Mouse (Mus musculus): Measurements from ENCODE around the gene Atp11a. TPM values are rescaled to one million over a fixed set of nuclear protein-coding genes. Genes with fewer than 3 reads are reported as not detected.
A peak's percentile ranks its signal among the peaks of the same experiment; 100 is the strongest.

Atp11a gene
- polyA plus RNA-seq, 1 experiment from 2014 or later, result 139 TPM

- no peak for TF ChIP-seq CTCF (IDR thresholded peaks at IDR 0.05)
- ChIA-PET POLR2A (no interaction called here), CTCF (no interaction called here)
- no peak for DNase-seq (ENCODE audit: low read depth, low spot score)
- no peak for ATAC-seq
- H3K27me3 ChIP-seq, result no peaks in the 10 kb centered on the region
- in situ Hi-C loops (cut with MboI; ENCODE audit: low pct_unique_long_range_greater_than_20kb), result no loop called here
Measured at GRCm38 (mm10) chr8:12831659-12832589, 75.1 kb downstream of the Atp11a start.

DNA sequence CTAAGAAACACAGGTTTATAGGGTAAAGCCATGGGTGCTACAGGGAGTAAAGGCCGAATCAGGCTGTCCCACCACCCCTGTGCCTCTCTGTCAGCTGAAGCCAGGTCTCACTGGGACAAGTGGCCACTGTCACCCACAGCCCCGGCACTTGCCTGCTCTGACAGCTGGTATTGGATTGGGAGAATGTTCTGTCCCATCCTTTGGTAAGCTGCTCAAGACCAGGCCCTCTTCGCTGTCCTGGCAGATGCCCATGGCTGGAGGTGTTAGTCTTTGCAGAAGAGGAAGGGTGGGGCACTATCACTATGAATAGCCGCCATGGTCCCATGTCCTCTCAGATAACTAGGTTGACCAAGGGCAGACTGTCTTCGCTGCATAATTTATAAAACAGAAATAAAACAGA, 76.8 kb downstream of the Atp11a start:
- ChIA-PET POLR2A (no interaction called here), CTCF (no interaction called here)
- DNase-seq (ENCODE audit: low read depth, low spot score), result no peak
- TF ChIP-seq CTCF (IDR thresholded peaks at IDR 0.05), result no peak
- in situ Hi-C loops (cut with MboI; ENCODE audit: low pct_unique_long_range_greater_than_20kb), result no loop called here
- no peak for ATAC-seq
- H3K27me3 ChIP-seq, result no peaks in the 10 kb centered on the region

GRCm38 (mm10) chr8:12840834-12841233, 84.0 kb downstream of the Atp11a start:
- no peak for ATAC-seq
- H3K27me3 ChIP-seq, result no peaks in the 10 kb centered on the region
- in situ Hi-C loops (cut with MboI; ENCODE audit: low pct_unique_long_range_greater_than_20kb), result no loop called here
- CTCF ChIA-PET, result no interaction called here
- TF ChIP-seq CTCF (IDR thresholded peaks at IDR 0.05), result no peak
- POLR2A ChIA-PET, result no interaction called here
- DNase-seq (ENCODE audit: low read depth, low spot score), result no peak

- no peak for TF ChIP-seq CTCF (IDR thresholded peaks at IDR 0.05)
- POLR2A ChIA-PET, result interaction anchor here (0.6 kb wide), 1 partner anchor 20 kb away, joined by 3 read pairs; no protein-coding TSS in a partner anchor
- CTCF ChIA-PET, result no interaction called here
- no peak for DNase-seq (ENCODE audit: low read depth, low spot score)
- in situ Hi-C loops (cut with MboI; ENCODE audit: low pct_unique_long_range_greater_than_20kb), result no loop called here
- H3K27me3 ChIP-seq, result no peaks in the 10 kb centered on the region
- ATAC-seq, result peak; percentile 14
Measured at GRCm38 (mm10) chr8:12842342-12842995, 85.7 kb downstream of the Atp11a start.

DNA sequence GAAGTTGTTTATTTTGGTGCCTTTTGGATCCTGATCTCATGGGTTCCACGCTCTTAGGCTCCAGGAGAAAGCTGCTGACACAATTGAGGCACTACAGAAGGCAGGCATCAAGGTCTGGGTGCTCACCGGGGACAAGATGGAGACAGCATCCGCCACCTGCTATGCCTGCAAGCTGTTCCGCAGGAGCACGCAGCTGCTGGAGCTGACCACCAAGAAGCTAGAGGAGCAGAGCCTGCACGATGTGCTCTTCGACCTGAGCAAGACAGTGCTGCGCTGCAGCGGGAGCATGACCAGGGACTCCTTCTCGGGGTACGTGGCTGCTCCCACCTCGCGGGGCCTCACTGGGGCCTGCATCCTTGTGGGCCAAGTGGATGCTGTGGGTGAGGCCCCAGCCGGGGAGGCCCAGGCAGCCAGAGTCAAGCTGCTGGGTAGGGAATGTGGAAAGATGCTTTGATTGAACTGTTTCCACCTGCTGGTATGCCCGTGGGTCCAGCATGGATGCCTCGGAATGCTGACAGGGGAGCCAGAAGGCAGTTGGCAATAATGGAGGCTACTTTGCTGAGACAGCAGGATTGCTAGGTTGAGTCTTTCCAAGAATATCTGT, 87.6 kb downstream of the Atp11a start:
- ChIA-PET CTCF (interaction anchor here (1.0 kb wide), 1 partner anchor 8 kb away, joined by 3 read pairs; no protein-coding TSS in a partner anchor), POLR2A (no interaction called here)
- ATAC-seq (no peak), DNase-seq (ENCODE audit: low read depth, low spot score) (no peak)
- no peaks in the 10 kb centered on the region for H3K27me3 ChIP-seq
- in situ Hi-C loops (cut with MboI; ENCODE audit: low pct_unique_long_range_greater_than_20kb), result no loop called here
- no peak for TF ChIP-seq CTCF (IDR thresholded peaks at IDR 0.05)

- TF ChIP-seq CTCF (IDR thresholded peaks at IDR 0.05), result no peak
- ChIA-PET CTCF (no interaction called here), POLR2A (no interaction called here)
- H3K27me3 ChIP-seq, result no peaks in the 10 kb centered on the region
- DNase-seq (ENCODE audit: low read depth, low spot score), result no peak
- no peak for ATAC-seq
- in situ Hi-C loops (cut with MboI; ENCODE audit: low pct_unique_long_range_greater_than_20kb), result no loop called here
Measured at GRCm38 (mm10) chr8:12846447-12846846, 89.6 kb downstream of the Atp11a start.

DNA sequence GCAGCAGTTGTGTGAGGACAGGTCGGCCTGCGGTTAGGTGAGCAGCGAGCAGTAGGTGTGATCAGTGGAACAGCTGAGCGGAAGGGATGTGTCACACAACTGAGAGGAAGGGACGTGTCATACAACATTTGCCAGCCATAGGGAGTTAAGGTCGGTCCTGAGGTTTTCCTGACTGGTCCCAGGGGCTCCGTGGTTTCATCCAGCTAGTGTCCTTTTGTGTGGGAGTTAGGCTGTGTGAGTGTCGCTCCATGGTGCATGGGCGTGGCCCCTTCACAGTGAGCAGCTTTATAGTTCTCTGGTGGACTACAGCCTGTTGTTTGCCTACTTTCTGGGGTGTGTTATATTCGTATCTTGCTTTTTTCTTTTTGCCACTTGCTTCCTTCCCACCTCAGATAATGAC, 94.4 kb downstream of the Atp11a start:
- no peaks in the 10 kb centered on the region for H3K27me3 ChIP-seq
- no peak for DNase-seq (ENCODE audit: low read depth, low spot score)
- in situ Hi-C loops (cut with MboI; ENCODE audit: low pct_unique_long_range_greater_than_20kb), result no loop called here
- ChIA-PET POLR2A (no interaction called here), CTCF (no interaction called here)
- ATAC-seq, result no peak
- TF ChIP-seq CTCF (IDR thresholded peaks at IDR 0.05), result no peak

- no peak for ATAC-seq
Measured at GRCm38 (mm10) chr8:12856038-12856437, 99.2 kb downstream of the Atp11a start.

GRCm38 (mm10) chr8:12863061-12863460, 106.2 kb downstream of the Atp11a start:
- TF ChIP-seq CTCF (IDR thresholded peaks at IDR 0.05), result no peak
- in situ Hi-C loops (cut with MboI; ENCODE audit: low pct_unique_long_range_greater_than_20kb), result no loop called here
- no peaks in the 10 kb centered on the region for H3K27me3 ChIP-seq
- CTCF ChIA-PET, result no interaction called here
- ATAC-seq (no peak), DNase-seq (ENCODE audit: low read depth, low spot score) (no peak)
- POLR2A ChIA-PET, result no interaction called here

More at GRCm38 (mm10) chr8:12856038-12856437, 99.2 kb downstream of the Atp11a start:
- POLR2A ChIA-PET, result no interaction called here
- CTCF ChIA-PET, result no interaction called here
- no peak for DNase-seq (ENCODE audit: low read depth, low spot score)
- no peak for TF ChIP-seq CTCF (IDR thresholded peaks at IDR 0.05)
- no peaks in the 10 kb centered on the region for H3K27me3 ChIP-seq
- in situ Hi-C loops (cut with MboI; ENCODE audit: low pct_unique_long_range_greater_than_20kb), result no loop called here

GRCm38 (mm10) chr8:12863608-12864007, 106.8 kb downstream of the Atp11a start:
- no peak for TF ChIP-seq CTCF (IDR thresholded peaks at IDR 0.05)
- ATAC-seq (no peak), DNase-seq (ENCODE audit: low read depth, low spot score) (no peak)
- POLR2A ChIA-PET, result no interaction called here
- CTCF ChIA-PET, result no interaction called here
- in situ Hi-C loops (cut with MboI; ENCODE audit: low pct_unique_long_range_greater_than_20kb), result no loop called here
- no peaks in the 10 kb centered on the region for H3K27me3 ChIP-seq

- in situ Hi-C loops (cut with MboI; ENCODE audit: low pct_unique_long_range_greater_than_20kb), result no loop called here
- TF ChIP-seq CTCF (IDR thresholded peaks at IDR 0.05), result no peak
- no peak for ATAC-seq
- POLR2A ChIA-PET, result no interaction called here
- CTCF ChIA-PET, result no interaction called here
- H3K27me3 ChIP-seq, result no peaks in the 10 kb centered on the region
- DNase-seq (ENCODE audit: low read depth, low spot score), result no peak
Measured at GRCm38 (mm10) chr8:12865790-12866189, 109.0 kb downstream of the Atp11a start.
